Mouse (Mus musculus) brain, embryonic 14.5 days (tissue): Measurements from ENCODE around the gene Mx1.

Experiments used
- CTCF ChIP-seq: fragments of 200-500 bp; IDR thresholded peaks from 2 replicates; pipeline ENCODE4 v1.5.1; 2012; ENCODE audit warnings: inconsistent platforms, mild to moderate bottlenecking, moderate library complexity, borderline replicate concordance; ENCODE audit not compliant: insufficient read depth, insufficient read length; ENCODE audit errors: extremely low read depth
- POLR2A ChIP-seq: fragments of 200-500 bp; IDR thresholded peaks from 2 replicates; pipeline ENCODE4 v1.6.1; 2012; ENCODE audit warnings: mild to moderate bottlenecking, inconsistent platforms, borderline replicate concordance; ENCODE audit not compliant: poor library complexity, insufficient read depth, insufficient read length, severe bottlenecking; ENCODE audit errors: extremely low read depth

GRCm38 (mm10) chr16:97474671-97475070 is 12.0 kb upstream of the Mx1 start:
- TF ChIP-seq CTCF = no peak
- TF ChIP-seq POLR2A = no peak
